Mouse (Mus musculus): ENCODE data around the gene Nt5dc3.

Gene Nt5dc3

GRCm38 (mm10) chr10:86886434-86886833 lies 107.6 kb downstream of the Nt5dc3 start:
- peak; percentile 30 for DNase-seq
